Mouse (Mus musculus): ENCODE results near the gene Prpf3. TPM values are rescaled to one million over a fixed set of nuclear protein-coding genes. Genes with fewer than 3 reads are reported as not detected.

Prpf3 gene
- total and polyA plus RNA-seq, 2 experiments from 2014 or later, result 7.7 to 22.6 TPM

DNA sequence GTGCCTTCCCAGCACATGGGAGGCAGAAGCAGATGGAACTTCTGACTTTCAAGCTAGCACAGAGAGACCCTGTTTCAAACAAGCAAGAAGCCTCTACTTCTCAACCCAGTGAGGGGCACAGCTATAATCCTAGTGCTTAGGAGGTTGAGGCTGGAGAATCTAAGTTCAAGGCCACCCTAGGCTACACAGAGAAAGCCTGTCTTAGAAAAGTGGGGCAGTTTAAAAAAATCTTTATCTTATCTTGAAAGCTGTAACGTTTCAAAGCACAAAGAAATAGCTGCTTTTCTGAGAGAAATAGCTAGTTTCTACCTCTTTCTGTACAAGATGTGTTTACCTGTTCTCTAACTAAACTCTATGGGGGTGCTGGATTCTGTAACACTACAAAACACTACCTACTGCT lies 49.0 kb downstream of the Prpf3 start:
- TF ChIP-seq CTCF (IDR thresholded peaks at IDR 0.05; ENCODE audit: low read depth), result no peak
- WGBS, result 86% methylated on average over 1 of the region's 1 CpGs
- no peaks in the 10 kb centered on the region for H3K27me3 ChIP-seq (ENCODE audit: insufficient read depth, low read length)
- no peak overlapping the region for H3K27ac ChIP-seq
- H3K4me2 ChIP-seq (ENCODE audit: low read depth, low read length), result no peak overlapping the region
- H3K9ac ChIP-seq (replicated peaks; ENCODE audit: low read length), result no peak overlapping the region
- no peak for DNase-seq (ENCODE audit: low spot score)
- H3K4me3 ChIP-seq (ENCODE audit: low read length), result no peak overlapping the region
- no peak for ATAC-seq
- H3K36me3 ChIP-seq (ENCODE audit: insufficient read depth, low read length), result no peaks in the 10 kb centered on the region; the same call in 1 of the 2 replicates
- no peaks in the 10 kb centered on the region for H3K9me3 ChIP-seq (ENCODE audit: low read length)
- no peaks in the 10 kb centered on the region for H3K4me1 ChIP-seq (ENCODE audit: insufficient read depth, low read length)

DNA sequence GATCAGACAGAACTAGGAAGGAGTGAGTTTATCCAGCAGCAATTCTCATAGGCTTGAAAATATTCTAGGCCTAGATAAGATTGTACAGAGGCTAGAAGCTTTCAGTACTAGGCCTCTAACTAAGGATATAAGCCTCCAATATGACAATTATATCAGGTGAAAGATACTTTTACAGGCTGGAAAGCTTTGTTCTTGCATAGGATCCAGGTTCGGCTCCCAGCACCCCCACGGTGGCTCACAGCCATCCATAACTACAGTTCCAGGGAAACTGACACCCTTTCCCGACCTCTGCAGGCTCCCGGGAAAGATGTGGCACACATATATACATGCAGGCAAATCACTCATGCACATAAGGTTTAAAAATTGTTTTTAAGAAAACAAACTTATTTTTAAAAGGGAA lies 51.8 kb downstream of the Prpf3 start:
- no peak overlapping the region for H3K9ac ChIP-seq (replicated peaks; ENCODE audit: low read length)
- ATAC-seq (no peak), DNase-seq (ENCODE audit: low spot score) (no peak)
- no peaks in the 10 kb centered on the region; the same call in 1 of the 2 replicates for H3K36me3 ChIP-seq (ENCODE audit: insufficient read depth, low read length)
- 99% methylated on average over 4 of the region's 4 CpGs for WGBS
- no peak overlapping the region for H3K4me2 ChIP-seq (ENCODE audit: low read depth, low read length)
- no peaks in the 10 kb centered on the region for H3K9me3 ChIP-seq (ENCODE audit: low read length)
- H3K27me3 ChIP-seq (ENCODE audit: insufficient read depth, low read length), result no peaks in the 10 kb centered on the region
- no peak overlapping the region for H3K4me3 ChIP-seq (ENCODE audit: low read length)
- no peaks in the 10 kb centered on the region for H3K4me1 ChIP-seq (ENCODE audit: insufficient read depth, low read length)
- no peak overlapping the region for H3K27ac ChIP-seq
- TF ChIP-seq CTCF (IDR thresholded peaks at IDR 0.05; ENCODE audit: low read depth), result no peak

DNA sequence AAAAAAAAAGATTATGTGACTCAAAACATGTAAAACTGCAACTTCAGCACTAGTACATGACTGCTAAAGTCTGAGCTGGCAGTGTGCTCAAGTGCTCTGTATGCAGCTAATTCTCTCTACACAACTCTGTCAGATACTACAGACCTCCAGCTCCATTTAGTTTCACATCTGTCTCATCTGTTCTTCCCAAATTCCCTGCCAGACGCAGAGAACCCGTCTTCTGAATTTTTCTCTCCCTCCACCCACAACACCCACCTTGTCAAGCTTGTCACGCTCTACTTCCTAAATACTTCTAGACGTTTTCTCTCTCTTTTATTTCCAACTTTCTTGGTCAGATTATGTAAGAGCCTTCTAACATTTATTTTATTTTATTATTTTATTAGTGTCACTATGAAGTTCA lies 56.9 kb downstream of the Prpf3 start:
- 87% methylated on average over 4 of the region's 4 CpGs for WGBS
- H3K27ac ChIP-seq, result no peak overlapping the region
- DNase-seq (ENCODE audit: low spot score), result no peak
- no peaks in the 10 kb centered on the region for H3K9me3 ChIP-seq (ENCODE audit: low read length)
- no peak overlapping the region for H3K9ac ChIP-seq (replicated peaks; ENCODE audit: low read length)
- no peaks in the 10 kb centered on the region for H3K27me3 ChIP-seq (ENCODE audit: insufficient read depth, low read length)
- H3K4me2 ChIP-seq (ENCODE audit: low read depth, low read length), result no peak overlapping the region
- no peak for ATAC-seq
- H3K4me1 ChIP-seq (ENCODE audit: insufficient read depth, low read length), result no peaks in the 10 kb centered on the region
- H3K4me3 ChIP-seq (ENCODE audit: low read length), result no peak overlapping the region
- TF ChIP-seq CTCF (IDR thresholded peaks at IDR 0.05; ENCODE audit: low read depth), result no peak
- H3K36me3 ChIP-seq (ENCODE audit: insufficient read depth, low read length), result no peaks in the 10 kb centered on the region

DNA sequence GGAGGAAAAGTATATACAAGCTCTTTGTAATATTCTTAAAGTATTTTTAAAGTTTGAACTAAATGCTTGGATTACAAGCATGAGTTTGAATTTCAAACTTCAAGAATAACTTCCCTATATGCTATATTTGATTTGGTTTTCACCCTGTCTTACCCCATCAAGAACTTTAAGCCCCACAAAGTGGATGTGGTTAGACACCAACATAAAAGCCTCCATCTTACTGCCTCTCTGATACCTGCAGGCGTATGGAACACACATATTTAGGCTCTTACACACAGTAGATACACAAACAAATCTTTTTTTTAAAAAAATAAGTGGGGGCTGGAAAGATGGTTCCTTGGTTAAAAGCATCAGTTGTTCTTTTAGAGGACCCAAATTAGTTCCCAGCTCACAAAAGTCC lies 61.4 kb downstream of the Prpf3 start:
- ATAC-seq (no peak), DNase-seq (ENCODE audit: low spot score) (no peak)
- TF ChIP-seq CTCF (IDR thresholded peaks at IDR 0.05; ENCODE audit: low read depth), result no peak
- H3K4me2 ChIP-seq (ENCODE audit: low read depth, low read length), result no peak overlapping the region
- H3K4me1 ChIP-seq (ENCODE audit: insufficient read depth, low read length), result no peaks in the 10 kb centered on the region
- H3K27ac ChIP-seq, result no peak overlapping the region
- H3K36me3 ChIP-seq (ENCODE audit: insufficient read depth, low read length), result no peaks in the 10 kb centered on the region
- WGBS, result 89% methylated on average over 1 of the region's 1 CpGs
- H3K27me3 ChIP-seq (ENCODE audit: insufficient read depth, low read length), result no peaks in the 10 kb centered on the region
- no peak overlapping the region for H3K4me3 ChIP-seq (ENCODE audit: low read length)
- H3K9me3 ChIP-seq (ENCODE audit: low read length), result no peaks in the 10 kb centered on the region
- H3K9ac ChIP-seq (replicated peaks; ENCODE audit: low read length), result no peak overlapping the region

DNA sequence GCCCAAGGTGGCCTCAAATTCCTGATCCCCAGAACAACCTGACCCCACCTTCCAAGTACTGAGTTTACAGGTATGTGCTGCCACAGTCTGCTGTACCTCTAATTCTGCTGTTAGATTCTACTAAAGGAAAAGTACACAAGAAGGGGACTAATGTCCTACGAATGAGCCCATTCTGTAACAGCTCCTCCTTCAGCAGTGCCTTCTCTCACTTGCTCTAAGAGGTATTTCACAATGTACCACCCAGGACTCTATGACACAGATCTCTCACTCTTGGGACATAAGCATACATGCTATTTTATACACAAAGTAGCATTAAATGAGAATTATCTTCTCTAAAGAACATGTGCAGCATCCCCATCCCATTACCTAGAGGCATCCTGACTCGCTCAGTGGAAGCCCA lies 62.0 kb downstream of the Prpf3 start:
- Histone ChIP-seq H3K9ac (replicated peaks; ENCODE audit: low read length) (no peak overlapping the region), H3K4me2 (ENCODE audit: low read depth, low read length) (no peak overlapping the region), H3K27ac (no peak overlapping the region), H3K4me1 (ENCODE audit: insufficient read depth, low read length) (no peaks in the 10 kb centered on the region), H3K27me3 (ENCODE audit: insufficient read depth, low read length) (no peaks in the 10 kb centered on the region), H3K36me3 (ENCODE audit: insufficient read depth, low read length) (no peaks in the 10 kb centered on the region), H3K4me3 (ENCODE audit: low read length) (no peak overlapping the region), H3K9me3 (ENCODE audit: low read length) (no peaks in the 10 kb centered on the region)
- DNase-seq (ENCODE audit: low spot score), result no peak
- ATAC-seq, result no peak
- 79% methylated on average over 2 of the region's 2 CpGs for WGBS
- no peak for TF ChIP-seq CTCF (IDR thresholded peaks at IDR 0.05; ENCODE audit: low read depth)

DNA sequence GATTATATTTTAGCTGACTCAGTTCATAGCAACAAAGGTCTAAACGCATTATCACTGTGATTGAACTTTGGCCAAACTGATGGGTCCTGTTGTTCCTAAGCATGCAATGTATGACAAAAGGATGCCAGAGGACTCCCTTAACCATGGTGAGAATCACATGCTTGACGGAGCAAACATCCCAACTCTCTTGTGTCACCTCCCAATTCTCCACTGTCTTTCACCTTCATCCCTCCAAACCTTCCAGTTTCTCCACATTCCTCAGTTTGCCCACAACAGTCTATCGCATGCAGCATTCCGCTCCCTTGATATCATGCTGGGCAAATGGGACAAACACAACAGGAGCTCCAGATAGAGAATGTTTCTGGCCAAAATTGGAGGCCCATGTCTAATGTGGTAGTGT lies 70.2 kb downstream of the Prpf3 start:
- Histone ChIP-seq H3K4me2 (ENCODE audit: low read depth, low read length) (no peak overlapping the region), H3K4me1 (ENCODE audit: insufficient read depth, low read length) (no peaks in the 10 kb centered on the region), H3K27me3 (ENCODE audit: insufficient read depth, low read length) (no peaks in the 10 kb centered on the region), H3K36me3 (ENCODE audit: insufficient read depth, low read length) (peaks cover 45% of the 10 kb centered on the region), H3K27ac (no peak overlapping the region), H3K9me3 (ENCODE audit: low read length) (no peaks in the 10 kb centered on the region), H3K4me3 (ENCODE audit: low read length) (no peak overlapping the region), H3K9ac (replicated peaks; ENCODE audit: low read length) (no peak overlapping the region)
- TF ChIP-seq CTCF (IDR thresholded peaks at IDR 0.05; ENCODE audit: low read depth), result no peak
- no peak for DNase-seq (ENCODE audit: low spot score)
- no peak for ATAC-seq
- 81% methylated on average over 4 of the region's 4 CpGs for WGBS

Other genes with a start within 250 kb of the Prpf3 start
- 84.3 and 93.8 TPM in 2 replicates for gene Ensa, start 230.9 kb downstream of the Prpf3 start, total RNA-seq (2014; rRNA removed)
- 136 and 139 TPM in 2 replicates for gene Ensa, start 230.9 kb downstream of the Prpf3 start, polyA plus RNA-seq (2015; fragmentation: Nextera tagmentation; extraction: Ambion mirVana)
- 110 and 126 TPM in 2 replicates for gene Mcl1, start 197.1 kb downstream of the Prpf3 start, total RNA-seq (2014; rRNA removed)
- 38.8 and 41.5 TPM in 2 replicates for gene Mcl1, start 197.1 kb downstream of the Prpf3 start, polyA plus RNA-seq (2015; fragmentation: Nextera tagmentation; extraction: Ambion mirVana)
- 1.0 and 1.6 TPM in 2 replicates for gene Adamtsl4, start 168.0 kb downstream of the Prpf3 start, total RNA-seq (2014; rRNA removed)
- gene Adamtsl4, start 168.0 kb downstream of the Prpf3 start, polyA plus RNA-seq (2015; fragmentation: Nextera tagmentation; extraction: Ambion mirVana), result 1.4 and 2.1 TPM in 2 replicates
- 11.4 and 14.3 TPM in 2 replicates for gene Ecm1, start 116.3 kb downstream of the Prpf3 start, total RNA-seq (2014; rRNA removed)
- gene Ecm1, start 116.3 kb downstream of the Prpf3 start, polyA plus RNA-seq (2015; fragmentation: Nextera tagmentation; extraction: Ambion mirVana), result 8.9 and 11.4 TPM in 2 replicates
- gene Tars2, start 95.7 kb downstream of the Prpf3 start, total RNA-seq (2014; rRNA removed), result 32.8 and 40.3 TPM in 2 replicates
- 39.5 and 40.9 TPM in 2 replicates for gene Tars2, start 95.7 kb downstream of the Prpf3 start, polyA plus RNA-seq (2015; fragmentation: Nextera tagmentation; extraction: Ambion mirVana)
- 22.7 and 24.3 TPM in 2 replicates for gene Rprd2, start 37.0 kb downstream of the Prpf3 start, total RNA-seq (2014; rRNA removed)
- 20.3 and 21.2 TPM in 2 replicates for gene Rprd2, start 37.0 kb downstream of the Prpf3 start, polyA plus RNA-seq (2015; fragmentation: Nextera tagmentation; extraction: Ambion mirVana)
- gene Mrps21, start 15.6 kb upstream of the Prpf3 start, total RNA-seq (2014; rRNA removed), result 128 and 145 TPM in 2 replicates
- gene Mrps21, start 15.6 kb upstream of the Prpf3 start, polyA plus RNA-seq (2015; fragmentation: Nextera tagmentation; extraction: Ambion mirVana), result 271 and 273 TPM in 2 replicates
- 2.5 and 4.3 TPM in 2 replicates for gene Ciart, start 26.4 kb upstream of the Prpf3 start, total RNA-seq (2014; rRNA removed)
- gene Ciart, start 26.4 kb upstream of the Prpf3 start, polyA plus RNA-seq (2015; fragmentation: Nextera tagmentation; extraction: Ambion mirVana), result 7.5 and 11.4 TPM in 2 replicates
- 2.6 and 5.5 TPM in 2 replicates for gene BC028528, start 36.1 kb upstream of the Prpf3 start, total RNA-seq (2014; rRNA removed)
- gene BC028528, start 36.1 kb upstream of the Prpf3 start, polyA plus RNA-seq (2015; fragmentation: Nextera tagmentation; extraction: Ambion mirVana), result 21.3 and 23.3 TPM in 2 replicates
- gene Aph1a, start 38.1 kb upstream of the Prpf3 start, total RNA-seq (2014; rRNA removed), result 75.9 and 99.4 TPM in 2 replicates
- 41.1 and 42.2 TPM in 2 replicates for gene Aph1a, start 38.1 kb upstream of the Prpf3 start, polyA plus RNA-seq (2015; fragmentation: Nextera tagmentation; extraction: Ambion mirVana)
- 7.5 and 9.4 TPM in 2 replicates for gene Car14, start 48.8 kb upstream of the Prpf3 start, total RNA-seq (2014; rRNA removed)
- gene Car14, start 48.8 kb upstream of the Prpf3 start, polyA plus RNA-seq (2015; fragmentation: Nextera tagmentation; extraction: Ambion mirVana), result 16.7 and 17.8 TPM in 2 replicates
- 26.2 and 27.5 TPM in 2 replicates for gene Anp32e, start 73.4 kb upstream of the Prpf3 start, total RNA-seq (2014; rRNA removed)
- gene Anp32e, start 73.4 kb upstream of the Prpf3 start, polyA plus RNA-seq (2015; fragmentation: Nextera tagmentation; extraction: Ambion mirVana), result 127 and 128 TPM in 2 replicates
- 45.5 and 57.8 TPM in 2 replicates for gene Plekho1, start 140.1 kb upstream of the Prpf3 start, total RNA-seq (2014; rRNA removed)
- 37.9 and 39.0 TPM in 2 replicates for gene Plekho1, start 140.1 kb upstream of the Prpf3 start, polyA plus RNA-seq (2015; fragmentation: Nextera tagmentation; extraction: Ambion mirVana)
- gene Vps45, start 202.6 kb upstream of the Prpf3 start, total RNA-seq (2014; rRNA removed), result 22.1 and 24.9 TPM in 2 replicates
- 59.3 and 61.8 TPM in 2 replicates for gene Vps45, start 202.6 kb upstream of the Prpf3 start, polyA plus RNA-seq (2015; fragmentation: Nextera tagmentation; extraction: Ambion mirVana)
- 10.1 and 23.6 TPM in 2 replicates for gene Otud7b, start 248.6 kb upstream of the Prpf3 start, total RNA-seq (2014; rRNA removed)
- gene Otud7b, start 248.6 kb upstream of the Prpf3 start, polyA plus RNA-seq (2015; fragmentation: Nextera tagmentation; extraction: Ambion mirVana), result 9.0 and 11.7 TPM in 2 replicates